Mouse (Mus musculus): ENCODE data around the gene Cisd3.

DNA sequence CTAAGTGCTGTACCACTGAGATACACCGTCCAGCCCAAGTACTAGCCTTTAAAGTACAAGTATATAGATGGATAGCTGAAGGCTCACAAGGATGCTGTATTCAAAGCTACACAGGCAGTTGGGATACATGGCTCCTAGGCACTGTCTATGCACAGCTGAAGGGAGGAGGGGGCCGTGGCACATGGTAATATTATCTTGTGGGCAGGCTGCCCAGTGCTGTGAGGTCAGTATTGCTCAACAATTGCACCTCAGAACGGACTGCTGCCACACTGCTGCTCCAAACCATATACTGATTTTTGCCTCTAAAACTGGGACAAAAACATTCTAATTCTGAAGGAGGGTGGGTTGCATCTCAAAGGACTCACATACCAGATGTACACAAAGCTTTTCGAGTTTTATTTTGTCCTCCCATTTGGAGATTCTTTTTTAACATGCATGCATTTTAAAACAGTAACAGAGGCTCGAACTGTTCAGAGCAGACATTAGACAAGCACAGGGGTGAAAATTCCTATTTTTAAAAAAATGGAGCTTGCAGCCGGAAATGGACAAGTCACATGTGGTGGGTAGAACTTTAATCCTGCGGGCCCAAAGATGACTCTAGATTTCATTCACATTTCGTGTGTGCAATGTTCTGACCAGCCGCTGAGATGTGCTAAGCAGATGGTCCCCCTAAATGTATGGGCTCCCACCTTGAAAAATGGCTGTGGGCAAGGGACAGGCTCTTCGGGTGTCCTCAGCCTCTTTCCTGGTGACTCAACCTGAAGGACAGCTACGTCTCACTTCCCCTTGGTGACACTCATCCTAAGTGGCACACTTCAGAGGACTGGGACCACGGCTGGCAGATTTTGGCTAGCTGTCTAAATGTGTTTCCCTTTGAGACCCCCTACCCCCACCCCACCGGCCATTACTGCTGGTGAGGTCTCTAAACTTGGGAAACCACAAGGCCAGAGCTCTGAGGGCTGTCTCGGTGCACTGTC, 29.4 kb downstream of the Cisd3 start:
- no peak for TF ChIP-seq POLR2A (IDR thresholded peaks at IDR 0.05; ENCODE audit: low read depth, low read length)
- TF ChIP-seq CTCF (conservative IDR thresholded peaks at IDR 0.05; ENCODE audit: insufficient read depth, insufficient read length, low read depth, low read length), result no peak

Data from kidney, adult 2 months (tissue).